Mouse (Mus musculus) lung, adult 2 months (tissue): ENCODE measurements around the gene Plcl2. TPM values are rescaled to one million over a fixed set of nuclear protein-coding genes. Genes with fewer than 3 reads are reported as not detected.

Experiments
- DNase-seq: peaks from one replicate; pipeline ENCODE4 v3.0.0; 2022
- H3K4me1 ChIP-seq: fragments of 200-500 bp; 2 replicates; pipeline ENCODE4 v1.6.1; 2011; ENCODE audit warnings: low read length; ENCODE audit not compliant: control insufficient read depth, insufficient read depth
- H3K4me3 ChIP-seq: fragments of 200-500 bp; replicated peaks from 2 replicates; pipeline ENCODE3; 2011; ENCODE audit warnings: low read depth, mild to moderate bottlenecking, control low read depth, low read length; ENCODE audit errors: extremely low read depth
- CTCF ChIP-seq: fragments of 200-500 bp; IDR thresholded peaks from 2 replicates; pipeline ENCODE4 v1.5.1; 2011; ENCODE audit warnings: mild to moderate bottlenecking, low read length, control low read depth; ENCODE audit not compliant: insufficient read depth
- POLR2A ChIP-seq: fragments of 200-500 bp; IDR thresholded peaks from 2 replicates; pipeline ENCODE4 v1.6.1; 2011; ENCODE audit warnings: low read depth, mild to moderate bottlenecking, control low read depth, low read length, borderline replicate concordance; ENCODE audit errors: extremely low read depth
- WGBS: fragments of 180-500 bp; shearing (Covaris S2); methylation state at CpG from one replicate; pipeline ENCODE4 v1.1.7; 2018; 5-methylcytosine and 5-hydroxymethylcytosine counted together
- polyA plus RNA-seq: library from polyadenylated mRNA; depleted of rRNA; stranded (reverse); fragments of >200 nt; gene quantifications from 2 replicates; pipeline ENCODE4 v1.2.3, GENCODE M21; 2012; rRNA removed

Gene Plcl2
- polyA plus RNA-seq: 2.0 and 3.0 TPM in 2 replicates

DNA sequence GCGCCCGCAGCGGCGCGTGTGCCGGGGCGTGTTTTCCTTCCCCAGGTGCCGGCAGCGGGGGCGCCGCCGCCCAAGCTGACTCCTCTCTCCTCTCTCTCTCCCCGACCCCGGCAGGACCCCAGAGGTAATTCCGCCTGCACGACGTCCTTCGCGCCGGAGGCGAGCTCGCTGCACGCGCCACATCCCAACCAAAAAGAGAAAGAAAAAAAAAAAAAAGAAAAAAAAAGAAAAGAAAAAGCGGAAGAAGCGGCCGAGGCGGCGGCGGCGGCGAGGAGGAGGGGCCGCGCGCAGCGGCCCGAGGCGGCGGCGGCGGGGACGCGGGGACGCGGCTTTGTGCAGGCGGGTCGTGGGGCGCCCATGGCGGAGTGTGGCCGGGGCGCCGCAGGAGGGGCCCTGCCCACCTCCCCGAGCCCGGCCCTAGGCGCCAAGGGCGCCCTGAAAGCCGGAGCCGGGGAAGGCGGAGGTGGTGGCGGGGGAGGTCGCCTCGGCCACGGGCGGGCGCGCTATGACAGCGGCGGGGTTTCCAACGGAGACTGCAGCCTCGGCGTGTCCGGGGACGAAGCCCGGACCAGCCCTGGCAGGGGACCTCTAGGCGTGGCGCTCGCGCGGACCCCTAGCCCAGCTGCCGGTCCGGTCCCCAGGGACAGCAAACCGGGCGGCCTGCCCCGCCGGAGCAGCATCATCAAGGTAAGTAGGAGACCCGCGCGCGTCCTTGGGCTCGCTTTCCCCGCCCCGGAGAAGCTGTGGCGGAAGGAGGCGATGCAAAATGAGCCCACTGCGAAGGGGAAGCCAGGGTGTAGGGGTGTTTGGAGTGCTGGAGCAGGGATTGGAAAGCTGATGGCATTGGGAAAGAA is at the start of gene Plcl2:
Gene Plcl2, plus strand, starts transcription at position 153 of the 854 bp plus-strand sequence.
- DNase-seq: peak; percentile 53
- TF ChIP-seq CTCF (no peak), POLR2A (no peak)
- Histone ChIP-seq H3K4me3 (peak within 1 kb of the TSS; percentile 87), H3K4me1 (no peaks in the 10 kb centered on the region; the same call in 1 of the 2 replicates)
- under 1% methylated on average over 77 of the region's 95 CpGs for WGBS

DNA sequence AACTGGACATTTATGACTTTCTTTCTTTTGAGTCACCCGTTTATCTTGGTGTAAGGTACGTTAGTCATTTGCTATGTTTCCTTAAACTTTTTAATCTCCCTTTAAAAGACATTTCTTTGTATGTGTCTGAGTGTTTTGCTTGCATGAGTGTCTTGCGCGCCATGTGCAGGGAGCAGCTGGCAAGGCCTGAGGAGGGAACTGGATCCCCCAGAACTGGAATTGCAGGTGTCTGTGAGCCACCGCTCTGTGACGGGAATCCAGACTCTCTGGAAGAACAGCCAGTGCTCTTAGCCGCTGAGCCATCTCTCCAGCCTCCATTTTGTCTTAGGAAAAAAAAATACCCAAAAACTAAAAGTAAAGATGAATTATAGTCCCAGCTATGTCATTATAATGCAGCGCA is 48.9 kb upstream of the Plcl2 start:
- DNase-seq: no peak
- Histone ChIP-seq H3K4me3 (no peak overlapping the region), H3K4me1 (no peaks in the 10 kb centered on the region)
- 82% methylated on average over 8 of the region's 8 CpGs for WGBS
- TF ChIP-seq POLR2A (no peak), CTCF (no peak)

- 79% methylated on average over 2 of the region's 2 CpGs for WGBS
- Histone ChIP-seq H3K4me1 (peaks cover 8% of the 10 kb centered on the region), H3K4me3 (no peak overlapping the region)
- no peak for DNase-seq
- TF ChIP-seq POLR2A (no peak), CTCF (no peak)
These were observed 41.8 kb upstream of the Plcl2 start for GRCm38 (mm10) chr17:50467438-50467837.

GRCm38 (mm10) chr17:50469126-50469525 is 40.1 kb upstream of the Plcl2 start:
- Histone ChIP-seq H3K4me1 (peaks cover 8% of the 10 kb centered on the region), H3K4me3 (no peak overlapping the region)
- DNase-seq: no peak
- TF ChIP-seq CTCF (no peak), POLR2A (no peak)
- WGBS: 90% methylated on average over 5 of the region's 5 CpGs

DNA sequence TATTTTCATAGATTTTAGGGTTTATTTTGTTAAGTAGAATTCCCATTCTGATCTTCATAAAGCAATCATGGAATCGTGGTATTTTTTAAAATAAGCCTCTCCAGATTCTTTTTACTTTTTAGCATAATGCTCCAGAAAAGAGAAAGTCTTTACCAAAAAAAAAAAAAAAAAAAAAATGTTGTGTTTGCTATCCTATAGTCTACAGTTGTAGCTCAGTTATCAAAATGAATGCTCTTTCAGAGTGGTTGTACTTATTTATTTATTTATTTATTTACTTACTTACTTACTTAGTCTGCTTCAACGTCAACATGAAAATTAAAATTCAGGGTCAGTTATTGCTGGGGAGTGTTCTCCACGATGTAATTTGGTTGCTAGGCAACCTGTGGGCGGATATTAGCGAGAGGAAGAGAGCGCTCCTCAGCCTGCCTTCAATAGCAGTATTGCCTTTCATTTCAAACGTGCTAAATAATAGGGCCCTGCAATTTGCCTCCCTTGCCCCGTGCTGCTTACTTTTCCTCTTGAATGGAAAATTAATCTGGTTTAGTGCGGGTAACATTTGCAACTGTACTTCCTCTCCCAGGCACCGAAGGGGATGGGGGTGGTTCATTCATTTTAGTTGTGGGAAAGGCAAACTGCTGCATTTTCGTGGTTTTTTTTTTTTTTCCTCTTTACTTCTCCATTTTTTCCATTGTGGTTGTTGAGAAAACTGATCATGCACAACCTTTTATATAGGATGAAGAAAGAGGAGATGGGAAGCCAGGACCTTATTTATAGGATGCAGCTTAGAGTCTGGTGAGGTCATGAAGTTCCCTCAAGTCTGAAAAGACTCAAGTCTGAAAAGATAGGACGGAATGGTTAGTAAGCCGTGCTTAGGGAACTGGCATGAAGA is 39.4 kb upstream of the Plcl2 start:
- Histone ChIP-seq H3K4me3 (peak overlapping the region; percentile 56), H3K4me1 (peaks cover 8% of the 10 kb centered on the region)
- 16% methylated on average over 13 of the region's 13 CpGs for WGBS
- DNase-seq: peak; percentile 7
- no peak for TF ChIP-seq POLR2A
- no peak for TF ChIP-seq CTCF

- WGBS: 10% methylated on average over 16 of the region's 16 CpGs
- peaks cover 8% of the 10 kb centered on the region for H3K4me1 ChIP-seq
- no peak for TF ChIP-seq CTCF
- peak; percentile 34; the same call in 1 of the 2 replicates for TF ChIP-seq POLR2A
- H3K4me3 ChIP-seq: peak overlapping the region; percentile 56
- DNase-seq: peak; percentile 42
These were observed 38.6 kb upstream of the Plcl2 start for GRCm38 (mm10) chr17:50470432-50471078.

GRCm38 (mm10) chr17:50471230-50471629 is 38.0 kb upstream of the Plcl2 start:
- Histone ChIP-seq H3K4me3 (no peak overlapping the region), H3K4me1 (peaks cover 8% of the 10 kb centered on the region)
- no peak for TF ChIP-seq POLR2A
- TF ChIP-seq CTCF: no peak
- 31% methylated on average over 3 of the region's 3 CpGs for WGBS
- no peak for DNase-seq

DNA sequence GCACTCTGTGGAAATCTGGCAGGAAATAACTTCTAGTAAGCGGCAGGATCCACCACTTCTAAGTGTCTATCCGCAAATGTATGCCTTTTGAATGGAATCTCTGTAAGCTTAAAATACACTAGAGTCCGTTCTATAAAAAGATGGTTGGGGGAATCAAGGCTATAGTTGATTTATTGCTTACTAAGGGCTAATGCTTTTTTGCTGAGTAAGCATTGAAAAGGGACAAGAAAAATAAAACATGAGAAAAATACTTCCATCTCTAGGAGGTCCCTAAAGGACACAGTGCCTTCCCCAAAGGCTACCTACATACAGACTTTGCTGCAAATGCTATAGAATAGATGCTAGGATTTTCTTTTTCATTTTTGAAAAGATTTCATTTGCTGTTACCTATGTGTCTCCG is 31.9 kb upstream of the Plcl2 start:
- TF ChIP-seq CTCF (no peak), POLR2A (no peak)
- Histone ChIP-seq H3K4me1 (no peaks in the 10 kb centered on the region), H3K4me3 (no peak overlapping the region)
- WGBS: 79% methylated on average over 4 of the region's 4 CpGs
- no peak for DNase-seq

- H3K4me1 ChIP-seq: no peaks in the 10 kb centered on the region
- DNase-seq: no peak
- 65% methylated on average over 7 of the region's 7 CpGs for WGBS
- TF ChIP-seq CTCF (no peak), POLR2A (no peak)
- no peak overlapping the region for H3K4me3 ChIP-seq
These were observed 28.3 kb upstream of the Plcl2 start for GRCm38 (mm10) chr17:50480867-50481266.
